Mouse (Mus musculus) lung, adult 2 months (tissue): Measurements from ENCODE around the gene Pdxk. TPM values are rescaled to one million over a fixed set of nuclear protein-coding genes. Genes with fewer than 3 reads are reported as not detected.

Source experiments
- DNase-seq: peaks from one replicate; pipeline ENCODE4 v3.0.0; 2022
- H3K4me1 ChIP-seq: fragments of 200-500 bp; 2 replicates; pipeline ENCODE4 v1.6.1; 2011; ENCODE audit warnings: low read length; ENCODE audit not compliant: control insufficient read depth, insufficient read depth
- H3K4me3 ChIP-seq: fragments of 200-500 bp; replicated peaks from 2 replicates; pipeline ENCODE3; 2011; ENCODE audit warnings: low read depth, mild to moderate bottlenecking, control low read depth, low read length; ENCODE audit errors: extremely low read depth
- CTCF ChIP-seq: fragments of 200-500 bp; IDR thresholded peaks from 2 replicates; pipeline ENCODE4 v1.5.1; 2011; ENCODE audit warnings: mild to moderate bottlenecking, low read length, control low read depth; ENCODE audit not compliant: insufficient read depth
- POLR2A ChIP-seq: fragments of 200-500 bp; IDR thresholded peaks from 2 replicates; pipeline ENCODE4 v1.6.1; 2011; ENCODE audit warnings: low read depth, mild to moderate bottlenecking, control low read depth, low read length, borderline replicate concordance; ENCODE audit errors: extremely low read depth
- WGBS: fragments of 180-500 bp; shearing (Covaris S2); methylation state at CpG from one replicate; pipeline ENCODE4 v1.1.7; 2018; 5-methylcytosine and 5-hydroxymethylcytosine counted together
- polyA plus RNA-seq: library from polyadenylated mRNA; depleted of rRNA; stranded (reverse); fragments of >200 nt; gene quantifications from 2 replicates; pipeline ENCODE4 v1.2.3, GENCODE M21; 2012; rRNA removed

Pdxk gene
- polyA plus RNA-seq, 1 experiment = 21.5 TPM

DNA sequence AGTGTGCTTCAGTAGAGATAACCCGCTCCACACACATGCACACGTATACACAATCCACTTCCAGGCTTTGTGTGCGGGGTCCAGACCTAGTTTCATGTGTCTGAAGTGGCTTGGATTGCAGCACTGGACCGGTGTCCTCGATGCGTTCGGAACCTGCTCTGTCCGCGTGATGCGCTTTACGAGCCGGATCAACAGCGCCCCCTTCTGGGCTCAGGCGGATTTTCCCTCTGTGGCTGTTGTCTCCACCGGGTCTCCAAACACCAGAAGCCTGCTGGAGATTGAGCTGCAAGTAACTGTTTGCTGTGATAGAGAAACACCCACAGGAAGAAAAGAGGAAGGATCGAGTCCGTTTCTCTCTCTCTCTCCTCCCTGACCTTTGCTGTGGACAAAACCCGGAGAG, 72.7 kb downstream of the Pdxk start:
- peak; percentile 76 for DNase-seq
- 2% methylated on average over 18 of the region's 18 CpGs for WGBS
- H3K4me1 ChIP-seq = no peaks in the 10 kb centered on the region
- no peak overlapping the region for H3K4me3 ChIP-seq
- TF ChIP-seq CTCF (peak; percentile 87), POLR2A (no peak)

DNA sequence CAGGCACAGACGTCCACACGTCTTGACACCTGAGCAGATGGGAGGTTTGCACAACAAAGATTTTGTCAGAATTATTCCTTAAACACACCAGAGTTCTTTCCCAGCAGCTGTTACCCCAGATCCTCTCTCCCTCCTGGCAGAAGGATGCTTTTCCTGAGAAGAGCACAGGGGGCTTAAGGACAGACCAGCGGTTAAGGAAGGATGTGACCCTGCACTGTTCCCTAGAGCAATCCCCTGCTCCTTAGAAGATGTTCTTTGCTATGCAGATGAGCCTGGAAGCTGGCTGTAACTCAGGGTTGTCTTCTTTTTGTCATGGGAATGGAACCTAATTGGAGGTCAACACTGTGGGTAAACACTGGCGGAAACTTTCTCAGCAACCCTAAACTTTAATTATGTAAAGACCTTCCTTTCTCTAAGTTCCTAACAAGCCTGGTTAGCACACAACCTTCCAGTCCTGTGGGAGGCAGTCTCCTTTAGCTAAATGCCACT, 73.7 kb downstream of the Pdxk start:
- no peak for DNase-seq

GRCm38 (mm10) chr10:78388216-78388980, 76.4 kb downstream of the Pdxk start:
- H3K4me1 ChIP-seq = no peaks in the 10 kb centered on the region
- 56% methylated on average over 20 of the region's 20 CpGs for WGBS
- no peak for DNase-seq
- TF ChIP-seq CTCF (no peak), POLR2A (no peak)
- no peak overlapping the region for H3K4me3 ChIP-seq

More for the DNA sequence above, 73.7 kb downstream of the Pdxk start:
- H3K4me3 ChIP-seq = no peak overlapping the region
- H3K4me1 ChIP-seq = no peaks in the 10 kb centered on the region
- TF ChIP-seq CTCF (no peak), POLR2A (no peak)
- 51% methylated on average over 4 of the region's 4 CpGs for WGBS

Other genes with a start within 250 kb of the Pdxk start
- gene Trappc10, start 220.3 kb downstream of the Pdxk start, polyA plus RNA-seq = 45.4 and 50.0 TPM in 2 replicates
- gene Agpat3, start 112.5 kb downstream of the Pdxk start, polyA plus RNA-seq = 209 and 247 TPM in 2 replicates
- 57.4 and 82.5 TPM in 2 replicates for gene Rrp1, start 51.9 kb downstream of the Pdxk start, polyA plus RNA-seq
- 51.9 and 62.7 TPM in 2 replicates for gene Cstb, start 39.3 kb downstream of the Pdxk start, polyA plus RNA-seq
- gene Olfr1358, start 52.5 kb upstream of the Pdxk start, polyA plus RNA-seq = not detected in 2 replicates
- 32.5 and 35.5 TPM in 2 replicates for gene Ilvbl, start 109.4 kb upstream of the Pdxk start, polyA plus RNA-seq
- 67.0 and 68.6 TPM in 2 replicates for gene Syde1, start 127.0 kb upstream of the Pdxk start, polyA plus RNA-seq
- gene Olfr1357, start 153.1 kb upstream of the Pdxk start, polyA plus RNA-seq = not detected in 2 replicates